Mouse (Mus musculus) forebrain, embryonic 11.5 days (tissue): ENCODE measurements around the gene Etv3. TPM values are rescaled to one million over a fixed set of nuclear protein-coding genes. Genes with fewer than 3 reads are reported as not detected.

ENCODE experiments used
- ATAC-seq: fragments of 200-750 bp; cut with Nextera tagmentation; replicated peaks from 2 replicates; pipeline ENCODE4 v1.8.0; 2017; ENCODE audit warnings: moderate TSS enrichment; ENCODE audit not compliant: low FRiP score
- DNase-seq: peaks from one replicate; pipeline ENCODE4 v3.0.0-alpha.2; 2017; ENCODE audit warnings: low spot score
- H3K27ac ChIP-seq: fragments of 300-500 bp; sonication (generic); 2 replicates; pipeline ENCODE4 v1.5.1; 2014; ENCODE audit warnings: low read depth, low read length
- H3K27me3 ChIP-seq: fragments of 300-500 bp; sonication (generic); 2 replicates; pipeline ENCODE4 v1.6.1; 2014; ENCODE audit warnings: mild to moderate bottlenecking, low read length, mixed read lengths; ENCODE audit not compliant: control insufficient read depth, insufficient read depth
- H3K36me3 ChIP-seq: fragments of 300-500 bp; sonication (generic); 2 replicates; pipeline ENCODE4 v1.6.1; 2014; ENCODE audit warnings: mild to moderate bottlenecking, low read length, moderate library complexity, mixed read lengths; ENCODE audit not compliant: control insufficient read depth, insufficient read depth
- H3K4me1 ChIP-seq: fragments of 300-500 bp; sonication (generic); replicated peaks from 2 replicates; pipeline ENCODE4 v1.6.1; 2014; ENCODE audit warnings: low read length, mixed read lengths; ENCODE audit not compliant: control insufficient read depth, insufficient read depth
- H3K4me2 ChIP-seq: fragments of 300-500 bp; sonication (generic); 2 replicates; pipeline ENCODE4 v1.6.1; 2014; ENCODE audit warnings: low read depth, mild to moderate bottlenecking, low read length, moderate library complexity, mixed read lengths; ENCODE audit not compliant: severe bottlenecking
- H3K4me3 ChIP-seq: fragments of 300-500 bp; sonication (generic); 2 replicates; pipeline ENCODE4 v1.5.1; 2014; ENCODE audit warnings: low read depth, low read length
- H3K9ac ChIP-seq: fragments of 300-500 bp; sonication (generic); 2 replicates; pipeline ENCODE4 v1.6.1; 2014; ENCODE audit warnings: low read length
- H3K9me3 ChIP-seq: fragments of 300-500 bp; sonication (generic); 2 replicates; pipeline ENCODE4 v1.6.1; 2016; ENCODE audit warnings: low read length, mixed read lengths; ENCODE audit not compliant: control insufficient read depth
- WGBS: fragments of 180-500 bp; shearing (Covaris S2); extraction: QIAGEN DNeasy Blood & Tissue Kit; methylation state at CpG from one replicate; pipeline ENCODE4 v1.1.7; 2014; 5-methylcytosine and 5-hydroxymethylcytosine counted together
- polyA plus RNA-seq: library from polyadenylated mRNA; unstranded; fragments of >200 nt; fragmentation: Nextera tagmentation; extraction: Ambion mirVana; gene quantifications from 2 replicates; pipeline ENCODE4 v1.2.1, GENCODE M21; 2014

The Etv3 gene
- polyA plus RNA-seq, 1 experiment from 2014 or later: 10.6 TPM

GRCm38 (mm10) chr3:87575766-87576165 lies 50.6 kb downstream of the Etv3 start:
- DNase-seq (no peak), ATAC-seq (no peak)
- Histone ChIP-seq H3K27me3 (no peaks in the 10 kb centered on the region), H3K4me3 (no peak overlapping the region), H3K4me1 (no peaks in the 10 kb centered on the region), H3K36me3 (no peaks in the 10 kb centered on the region), H3K9me3 (no peaks in the 10 kb centered on the region), H3K27ac (no peak overlapping the region), H3K9ac (no peak overlapping the region), H3K4me2 (no peak overlapping the region)
- WGBS: 33% methylated on average over 6 of the region's 6 CpGs

GRCm38 (mm10) chr3:87582259-87582658 lies 57.1 kb downstream of the Etv3 start:
- H3K9ac ChIP-seq: no peak overlapping the region
- H3K9me3 ChIP-seq: no peaks in the 10 kb centered on the region
- H3K36me3 ChIP-seq: no peaks in the 10 kb centered on the region
- H3K4me3 ChIP-seq: no peak overlapping the region
- no peaks in the 10 kb centered on the region for H3K4me1 ChIP-seq
- no peak for ATAC-seq
- no peak overlapping the region for H3K27ac ChIP-seq
- no peak for DNase-seq
- H3K27me3 ChIP-seq: no peaks in the 10 kb centered on the region
- no peak overlapping the region for H3K4me2 ChIP-seq
- WGBS: 94% methylated on average over 4 of the region's 4 CpGs

Other genes with a start within 250 kb of the Etv3 start
- not detected in 2 replicates for gene Cd5l, start 167.5 kb upstream of the Etv3 start, polyA plus RNA-seq
- gene Fcrl1, start 149.0 kb upstream of the Etv3 start, polyA plus RNA-seq: not detected in 2 replicates
- gene Fcrl5, start 89.6 kb upstream of the Etv3 start, polyA plus RNA-seq: not detected in 2 replicates
- gene Arhgef11, start 92.2 kb downstream of the Etv3 start, polyA plus RNA-seq: 17.3 and 20.1 TPM in 2 replicates
- gene Lrrc71, start 223.2 kb downstream of the Etv3 start, polyA plus RNA-seq: 0.24 and 0.55 TPM in 2 replicates